Mouse (Mus musculus): Measurements from ENCODE around the gene Rarb. TPM values are rescaled to one million over a fixed set of nuclear protein-coding genes. Genes with fewer than 3 reads are reported as not detected.
A peak's percentile ranks its signal among the peaks of the same experiment; 100 is the strongest.

The Rarb gene
- total RNA-seq, 2 experiments from 2014 or later, result 6.5 to 7.0 TPM

GRCm38 (mm10) chr14:16733595-16734298 lies 85.2 kb downstream of the Rarb start:
- no peak for DNase-seq

DNA sequence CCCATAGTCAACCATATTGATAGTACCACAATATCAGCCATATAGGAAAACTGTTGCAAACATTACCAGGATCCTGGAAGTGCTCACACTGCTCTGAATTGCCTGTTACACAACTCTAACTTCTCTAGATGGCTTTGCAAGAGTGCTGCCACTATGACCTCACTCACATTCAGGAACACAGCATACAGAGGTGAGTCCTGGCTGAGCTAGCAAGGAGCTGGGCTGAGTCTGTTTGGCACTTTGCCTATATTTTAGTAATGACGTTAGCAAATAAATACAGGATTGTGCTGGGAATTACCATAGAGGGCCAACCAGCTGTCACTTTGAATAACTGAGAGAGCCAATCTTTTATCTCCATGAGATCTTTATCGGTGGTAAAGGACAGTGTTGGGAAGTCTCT lies 86.9 kb downstream of the Rarb start:
- DNase-seq, result no peak

DNA sequence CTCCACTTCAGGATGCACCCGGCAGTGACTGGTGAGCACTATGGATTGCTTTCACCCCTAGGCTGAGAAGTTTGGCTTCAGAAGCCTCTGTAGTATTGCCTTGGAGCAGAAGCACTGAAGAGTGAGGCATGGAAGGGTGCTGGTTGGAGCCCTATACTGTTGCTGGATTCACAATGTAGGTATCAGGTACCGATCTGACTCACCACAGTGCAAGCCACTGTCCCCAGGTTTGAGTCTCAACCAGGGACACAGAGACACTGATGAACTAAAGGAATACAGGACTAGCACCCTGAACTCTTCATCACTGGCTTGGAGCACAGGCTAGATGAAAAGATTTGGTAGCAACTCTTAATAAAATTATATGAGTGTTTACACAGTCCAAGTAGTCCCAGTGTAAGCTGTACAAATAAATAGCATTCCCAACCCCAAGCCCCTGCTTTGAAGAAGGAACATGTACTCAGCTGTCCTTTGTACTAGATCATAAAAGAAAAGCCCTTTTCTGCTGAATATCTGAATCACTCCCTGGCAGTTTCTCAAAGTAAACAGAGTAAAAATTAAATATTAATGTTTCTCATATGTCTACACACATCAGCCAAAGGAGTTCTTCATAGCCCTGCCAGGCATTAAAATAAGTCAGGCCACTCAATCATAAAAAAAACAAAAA lies 90.6 kb downstream of the Rarb start:
- DNase-seq, result no peak

GRCm38 (mm10) chr14:16723991-16724390 lies 95.0 kb downstream of the Rarb start:
- no peak for DNase-seq

DNA sequence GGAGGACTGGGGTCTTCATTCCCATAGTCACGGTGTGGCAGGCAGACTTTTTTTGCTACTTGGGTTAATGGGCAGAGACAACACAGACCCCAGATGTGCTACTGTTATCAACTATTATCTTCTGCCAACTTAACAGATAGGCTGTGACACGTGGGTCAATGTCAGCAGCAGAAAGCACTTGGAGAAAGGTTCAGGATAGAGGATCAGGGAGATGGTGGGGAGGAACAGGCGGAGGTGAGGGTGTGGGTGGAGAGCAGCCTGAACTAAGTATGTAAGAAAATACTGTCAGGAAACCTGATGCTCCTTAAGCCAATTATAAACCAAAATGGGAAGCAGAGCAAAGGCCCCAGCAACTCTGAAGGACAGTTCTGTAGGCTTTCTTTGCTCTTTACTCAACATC lies 101.1 kb downstream of the Rarb start:
- DNase-seq, result no peak

GRCm38 (mm10) chr14:16714344-16714955 lies 104.5 kb downstream of the Rarb start:
- no peak for DNase-seq

- DNase-seq, result no peak
Observed at GRCm38 (mm10) chr14:16713773-16714172, 105.2 kb downstream of the Rarb start.

DNA sequence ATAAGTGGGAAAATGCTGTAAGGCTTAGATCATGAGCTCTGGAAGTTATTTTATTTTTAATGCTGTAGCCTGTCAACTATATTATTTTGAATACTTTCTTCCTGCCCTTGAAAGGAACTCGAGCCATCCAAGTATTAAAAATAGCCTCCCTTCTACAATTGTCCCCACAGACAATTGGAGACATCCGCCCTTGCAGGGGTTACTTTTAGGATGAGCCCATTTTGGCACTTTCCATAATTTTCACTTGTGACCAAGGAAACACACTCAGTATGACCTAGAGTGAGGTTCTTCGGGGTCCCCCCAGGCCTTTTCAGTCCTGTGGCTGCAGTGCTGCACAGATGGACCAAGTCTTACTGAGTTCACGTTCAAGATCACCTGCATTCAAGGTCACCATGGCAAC lies 119.7 kb downstream of the Rarb start:
- no peak for DNase-seq

DNA sequence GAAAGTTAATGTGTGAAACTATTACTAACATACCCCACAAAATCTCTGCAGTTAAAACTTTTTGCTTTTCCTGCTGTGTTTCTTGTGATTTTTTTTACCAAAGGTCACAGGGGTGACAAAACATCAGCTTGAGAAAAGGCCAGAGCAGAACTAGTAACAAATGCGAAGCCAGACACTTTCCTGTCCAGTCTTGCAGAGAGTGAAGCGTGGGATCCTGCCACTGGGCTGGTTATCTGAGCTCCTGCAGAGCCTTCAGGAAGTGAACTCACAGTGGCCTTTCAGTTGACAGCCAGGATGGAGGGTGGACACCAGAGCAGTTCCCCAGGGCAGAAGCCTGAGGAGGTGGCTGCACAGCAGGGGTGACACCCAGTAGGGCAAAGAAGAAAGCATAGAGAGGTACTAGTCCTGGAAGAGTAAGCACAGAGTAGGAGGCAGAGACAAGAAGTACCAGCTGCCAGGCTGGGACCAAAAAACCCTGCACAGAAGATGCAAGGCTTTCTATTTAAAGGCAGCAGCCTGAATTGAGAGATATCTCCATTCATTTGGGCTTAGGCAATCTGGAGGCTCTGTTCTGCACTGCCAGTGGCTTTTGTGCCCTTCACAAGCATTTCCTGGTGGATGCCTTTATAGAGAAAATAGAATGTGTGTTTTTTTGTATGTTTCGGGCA lies 123.4 kb downstream of the Rarb start:
- DNase-seq, result peak; percentile 4 to 8

DNA sequence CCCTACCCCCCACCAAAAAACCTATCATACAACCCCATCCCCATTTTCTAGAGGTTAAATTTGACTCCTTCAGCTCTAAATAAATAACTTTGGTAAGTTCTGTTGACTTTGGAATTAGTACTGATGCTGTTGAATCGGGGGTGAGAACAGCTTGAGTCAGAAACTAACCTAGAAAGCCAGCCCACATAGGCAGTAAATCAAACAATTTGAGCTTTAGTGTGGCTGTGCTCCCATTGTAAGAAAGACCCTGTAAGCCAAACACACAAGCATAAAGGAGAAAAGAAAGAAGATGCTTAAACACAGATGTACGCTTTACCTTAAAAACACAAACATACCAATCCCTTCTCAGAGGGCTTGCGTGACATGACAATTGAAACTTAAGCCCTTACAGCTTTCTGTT lies 140.6 kb downstream of the Rarb start:
- no peak for DNase-seq

DNA sequence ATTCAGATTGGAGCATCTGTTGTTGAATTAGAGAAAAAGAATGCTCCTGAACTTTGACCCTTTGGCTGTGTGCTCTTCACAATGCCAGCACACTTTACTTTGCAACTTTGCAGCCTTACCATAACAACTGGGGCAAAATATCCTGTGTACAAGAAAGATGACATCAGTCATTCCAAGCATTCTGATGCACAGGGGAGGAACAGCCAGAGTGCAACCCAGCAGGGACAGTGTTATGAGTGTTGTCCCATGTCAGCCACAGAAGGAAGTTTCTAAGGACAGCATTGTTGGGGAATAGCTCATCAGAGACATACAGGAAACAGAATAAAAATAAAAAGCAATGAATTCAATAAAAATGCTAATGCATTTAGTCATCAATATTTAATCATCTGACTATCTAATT lies 141.9 kb downstream of the Rarb start:
- no peak for DNase-seq

- DNase-seq, result no peak
Observed at GRCm38 (mm10) chr14:16670571-16670970, 148.4 kb downstream of the Rarb start.

DNA sequence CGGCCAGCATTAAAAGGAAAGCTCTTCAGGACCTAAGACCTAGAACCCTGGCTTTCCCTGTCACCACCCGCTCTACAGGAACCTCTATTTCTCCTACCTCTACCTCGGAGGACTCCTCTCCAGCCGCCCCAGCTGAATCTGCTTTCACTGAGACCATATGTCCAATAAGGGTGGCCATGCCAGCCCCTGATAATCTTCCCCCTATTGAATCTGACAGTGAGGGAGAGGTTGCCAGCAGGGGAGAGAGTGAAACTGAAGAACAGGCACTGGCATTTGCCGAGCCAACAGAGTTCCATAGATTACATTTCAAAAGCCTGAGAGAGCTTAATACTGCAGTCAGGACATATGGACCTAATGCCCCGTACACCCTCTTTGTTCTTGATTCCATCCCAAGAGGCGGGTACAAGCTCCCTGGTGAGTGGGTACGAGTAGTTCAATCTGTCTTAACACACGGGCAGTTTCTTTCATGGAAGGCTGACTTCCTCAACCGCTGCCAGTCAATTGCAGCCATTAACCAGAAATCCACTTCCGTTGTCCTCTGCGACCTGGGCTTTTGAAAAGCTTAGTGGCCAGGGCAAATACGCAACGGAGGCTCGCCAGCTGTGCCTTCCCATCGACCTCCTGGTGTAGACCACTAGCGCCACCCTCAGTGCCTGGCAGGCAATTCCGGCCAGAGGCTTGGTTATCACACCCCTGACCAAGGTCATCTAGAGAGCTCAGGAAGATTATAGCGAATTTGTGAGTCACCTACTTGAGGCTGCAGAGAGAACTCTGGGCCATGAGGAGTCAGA lies 179.6 kb downstream of the Rarb start:
- peak in 1 of 2 experiments; percentile 2 for DNase-seq

- DNase-seq, result no peak
Observed at GRCm38 (mm10) chr14:16613975-16614374, 205.0 kb downstream of the Rarb start.

GRCm38 (mm10) chr14:16605480-16605879 lies 213.5 kb downstream of the Rarb start:
- peak in 1 of 2 experiments; percentile 10 for DNase-seq

DNA sequence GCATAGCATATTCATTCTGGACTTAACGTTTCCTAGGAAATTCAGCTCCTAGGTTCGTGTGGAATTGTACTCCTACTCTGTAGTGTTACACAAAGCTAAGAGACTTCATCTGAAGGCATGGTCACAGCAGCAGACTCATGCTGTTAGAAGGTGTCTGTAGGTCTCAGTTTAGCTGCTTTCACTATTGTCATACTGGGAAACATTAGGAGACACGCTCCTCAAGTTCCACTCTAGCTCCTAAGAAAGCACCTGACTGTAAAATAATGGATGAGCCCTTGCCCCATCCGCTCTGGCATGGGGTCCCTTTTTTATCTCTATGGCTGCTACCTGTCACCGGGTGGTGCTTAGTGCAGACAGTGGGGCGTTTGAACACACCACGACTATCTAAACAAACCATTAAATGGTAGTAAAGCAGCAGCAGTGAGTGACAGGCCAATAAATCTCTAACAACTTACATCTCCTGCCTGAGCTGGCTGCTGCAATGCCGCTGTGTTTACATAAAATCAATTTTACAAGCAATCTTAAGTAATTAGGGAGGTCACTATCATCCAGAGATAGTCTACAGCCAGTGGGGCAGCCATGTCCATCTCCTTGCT lies 214.4 kb downstream of the Rarb start:
- no peak for DNase-seq

DNA sequence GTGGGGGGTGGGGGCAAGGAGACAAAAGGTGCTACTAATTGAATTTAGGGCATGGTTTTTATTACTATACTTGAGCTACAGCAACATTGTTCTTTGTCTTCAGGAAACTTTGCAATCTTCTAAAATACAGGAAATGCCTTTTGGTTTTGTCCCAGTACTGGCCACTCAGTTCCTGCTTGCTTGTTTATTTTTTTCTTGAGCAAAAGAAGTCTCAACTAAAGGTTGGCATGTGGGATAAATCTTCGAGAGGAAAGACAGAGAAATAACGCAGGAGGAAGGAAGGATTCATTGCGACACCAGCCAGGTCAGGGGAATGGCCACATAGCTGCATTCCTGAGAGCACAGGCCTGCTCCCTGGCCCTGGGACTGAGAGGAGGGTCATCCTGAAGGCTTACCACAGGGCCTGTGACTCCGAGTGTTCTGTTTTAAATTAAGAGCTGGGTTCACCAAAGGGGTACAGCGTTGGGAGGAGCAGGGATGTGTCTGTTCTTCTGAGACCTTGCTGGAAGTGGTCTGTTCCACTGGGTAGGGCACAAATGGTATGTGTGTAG lies 215.8 kb downstream of the Rarb start:
- DNase-seq, result no peak

DNA sequence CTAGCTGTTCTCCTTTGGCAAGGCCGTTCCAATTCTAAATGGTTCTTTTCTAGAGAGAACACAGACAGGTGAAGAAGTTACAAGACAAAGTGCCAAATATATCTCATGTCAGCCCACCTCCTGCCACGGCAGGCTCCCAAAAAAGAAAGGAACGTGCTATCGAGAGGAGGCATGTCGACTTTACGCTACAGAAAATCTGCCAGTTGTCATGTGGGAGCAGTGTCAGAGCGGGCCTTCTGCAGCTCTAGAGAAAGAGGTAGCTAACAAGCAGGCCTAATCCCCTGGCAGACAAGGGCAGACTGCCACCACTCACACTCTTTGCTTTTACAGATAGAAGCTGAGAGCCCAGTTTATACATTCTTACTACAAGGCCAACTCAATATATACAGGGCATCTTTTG lies 219.7 kb downstream of the Rarb start:
- DNase-seq, result peak; percentile 27 to 29

DNA sequence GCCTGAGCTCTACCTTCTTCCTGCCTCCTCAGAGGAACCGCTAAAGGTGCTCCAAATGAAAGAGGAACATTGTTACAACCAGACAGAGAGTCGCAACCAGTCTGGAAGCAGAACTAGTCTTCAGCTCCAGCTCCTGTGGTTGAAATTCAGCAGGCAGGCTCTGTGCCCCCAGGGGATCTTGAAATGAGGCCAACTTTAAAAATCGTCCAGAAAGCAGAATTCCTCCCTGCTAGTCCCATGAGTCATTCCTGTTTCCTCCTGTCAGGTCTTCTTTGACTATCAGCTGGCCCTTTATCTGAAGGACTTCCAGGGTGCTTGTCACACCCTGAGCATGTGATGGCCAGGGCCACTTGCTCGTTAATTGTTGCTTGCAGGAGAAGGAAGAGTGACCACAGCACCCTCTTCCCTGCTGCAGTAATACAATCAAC lies 220.9 kb downstream of the Rarb start:
- DNase-seq, result peak in 1 of 2 experiments; percentile 9

- DNase-seq, result no peak
Observed at GRCm38 (mm10) chr14:16589139-16589538, 229.8 kb downstream of the Rarb start.

DNA sequence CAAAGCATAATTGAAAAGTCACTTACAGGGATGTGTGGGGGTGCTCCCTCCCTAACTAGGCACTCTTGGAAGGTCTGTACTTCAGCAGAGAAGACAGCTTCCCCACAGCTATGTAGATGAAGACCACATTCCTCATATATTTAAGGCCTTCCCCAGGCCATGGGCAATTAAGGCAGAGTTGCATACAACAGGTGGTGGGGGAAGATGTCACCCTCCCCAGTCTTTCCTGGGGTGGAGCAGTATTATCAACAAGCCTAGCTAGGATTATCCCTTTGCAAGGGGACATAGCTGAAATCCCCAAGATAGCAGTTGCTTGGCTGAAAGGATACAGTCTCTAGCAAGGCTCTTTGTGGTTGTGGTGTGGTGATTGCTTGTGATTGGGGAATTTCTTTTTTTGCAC lies 240.9 kb downstream of the Rarb start:
- no peak for DNase-seq

- DNase-seq, result no peak
Observed at GRCm38 (mm10) chr14:16577049-16577448, 241.9 kb downstream of the Rarb start.

Measured in layer of hippocampus, postnatal 36 days (tissue).